Mouse (Mus musculus): ENCODE measurements around the gene Msantd3. TPM values are rescaled to one million over a fixed set of nuclear protein-coding genes. Genes with fewer than 3 reads are reported as not detected.

Gene Msantd3
- polyA plus RNA-seq, 1 experiment = 0.29 TPM

DNA sequence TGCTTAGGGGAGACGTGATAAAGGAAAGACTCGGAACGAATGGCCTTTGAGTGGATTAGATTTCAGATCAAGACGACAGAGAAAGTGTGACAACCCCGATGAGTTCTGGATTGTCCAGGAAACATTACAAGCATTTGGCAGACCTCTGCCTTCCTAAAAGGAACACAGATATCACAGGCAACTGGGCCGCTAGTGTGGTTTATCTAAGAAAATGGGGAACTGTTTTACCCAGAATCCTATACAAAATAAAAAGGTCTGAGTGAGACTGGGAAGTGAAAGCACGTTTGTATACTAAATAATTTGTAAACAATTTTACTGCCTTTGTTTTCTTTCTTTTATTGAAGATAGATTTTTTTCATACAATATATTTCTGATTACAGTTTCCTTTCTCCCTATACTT is 51.1 kb downstream of the Msantd3 start:
- TF ChIP-seq FLI1 (IDR thresholded peaks at IDR 0.05; ENCODE audit: low read length) (no peak), GATA1 (IDR thresholded peaks at IDR 0.05; ENCODE audit: borderline replicate concordance, low read length) (no peak)
- no peak overlapping the region for H3K4me3 ChIP-seq (replicated peaks)
- H3K27me3 ChIP-seq (replicated peaks) = peaks cover 11% of the 10 kb centered on the region
- no peaks in the 10 kb centered on the region; the same call in 1 of the 2 replicates for H3K4me1 ChIP-seq
- H3K9me3 ChIP-seq = peaks cover 16% of the 10 kb centered on the region
- H3K36me3 ChIP-seq (replicated peaks; ENCODE audit: low read length) = no peaks in the 10 kb centered on the region

DNA sequence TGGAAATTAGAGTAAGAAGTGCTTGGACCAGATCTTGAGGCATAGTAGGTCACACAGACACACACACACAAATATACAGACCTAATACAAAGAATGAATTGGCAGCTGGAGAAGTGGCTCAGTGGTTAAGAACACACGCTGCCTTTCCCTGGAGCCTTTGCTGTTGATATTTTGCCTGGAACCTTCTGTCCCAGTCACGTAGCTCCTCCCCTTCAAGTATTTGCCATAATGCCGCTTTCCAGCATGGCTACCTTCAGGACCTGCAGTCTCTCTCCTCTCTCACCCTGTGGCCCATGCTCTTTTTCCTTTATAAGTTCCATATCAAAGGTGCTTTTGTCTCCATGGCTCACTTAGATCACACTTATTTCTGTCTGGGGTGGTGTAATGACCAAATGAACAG is 51.7 kb downstream of the Msantd3 start:
- Histone ChIP-seq H3K27me3 (replicated peaks) (peaks cover 6% of the 10 kb centered on the region), H3K4me3 (replicated peaks) (no peak overlapping the region), H3K4me1 (no peaks in the 10 kb centered on the region), H3K9me3 (peaks cover 12% of the 10 kb centered on the region), H3K36me3 (replicated peaks; ENCODE audit: low read length) (no peaks in the 10 kb centered on the region)
- TF ChIP-seq GATA1 (IDR thresholded peaks at IDR 0.05; ENCODE audit: borderline replicate concordance, low read length) (no peak), FLI1 (IDR thresholded peaks at IDR 0.05; ENCODE audit: low read length) (no peak)

DNA sequence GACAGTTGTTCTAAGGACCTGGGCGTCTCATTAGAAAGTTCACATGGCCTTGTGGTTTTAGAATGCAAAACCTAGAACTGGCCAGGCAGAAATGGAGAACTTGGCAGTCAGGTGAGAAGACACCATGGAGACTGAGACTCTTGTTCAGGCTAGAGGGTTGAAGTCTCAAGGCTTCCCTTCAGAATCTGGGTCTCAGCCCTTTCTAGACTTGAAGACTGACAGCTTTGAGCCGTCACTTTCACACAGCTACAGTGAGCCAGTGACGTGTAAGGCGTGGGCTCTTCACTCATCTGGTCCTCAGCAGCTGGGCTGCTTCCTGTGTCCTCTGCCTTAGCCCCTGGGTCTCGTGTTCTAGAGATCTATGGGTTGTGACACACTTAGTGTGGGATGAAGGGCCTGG is 52.6 kb downstream of the Msantd3 start:
- no peaks in the 10 kb centered on the region for H3K36me3 ChIP-seq (replicated peaks; ENCODE audit: low read length)
- no peak overlapping the region for H3K4me3 ChIP-seq (replicated peaks)
- H3K27me3 ChIP-seq (replicated peaks) = no peaks in the 10 kb centered on the region
- H3K4me1 ChIP-seq = no peaks in the 10 kb centered on the region
- H3K9me3 ChIP-seq = peaks cover 9% of the 10 kb centered on the region
- TF ChIP-seq FLI1 (IDR thresholded peaks at IDR 0.05; ENCODE audit: low read length) (no peak), GATA1 (IDR thresholded peaks at IDR 0.05; ENCODE audit: borderline replicate concordance, low read length) (no peak)

DNA sequence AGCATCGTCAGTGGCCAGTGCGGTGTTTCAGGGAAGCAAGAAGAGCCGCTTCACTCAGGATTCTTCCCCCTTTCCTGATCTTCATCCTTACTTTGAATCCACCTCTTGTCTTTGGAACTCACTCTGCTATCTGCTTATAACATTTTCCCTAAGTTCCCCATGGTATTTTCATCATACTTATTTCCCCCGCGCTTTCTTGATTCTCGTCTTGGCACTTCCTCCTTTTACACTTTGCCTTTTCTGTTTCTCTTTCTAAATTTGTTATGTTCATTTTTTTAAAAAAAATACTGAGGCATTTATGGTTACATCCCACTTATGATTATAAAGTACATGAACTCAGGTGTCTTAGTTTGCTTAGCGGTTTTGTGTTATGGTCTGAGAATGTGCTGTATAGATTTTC is 53.1 kb downstream of the Msantd3 start:
- Histone ChIP-seq H3K27me3 (replicated peaks) (no peaks in the 10 kb centered on the region), H3K9me3 (peaks cover 5% of the 10 kb centered on the region; the same call in 1 of the 2 replicates), H3K4me3 (replicated peaks) (no peak overlapping the region), H3K4me1 (no peaks in the 10 kb centered on the region), H3K36me3 (replicated peaks; ENCODE audit: low read length) (no peaks in the 10 kb centered on the region)
- no peak for TF ChIP-seq GATA1 (IDR thresholded peaks at IDR 0.05; ENCODE audit: borderline replicate concordance, low read length)

DNA sequence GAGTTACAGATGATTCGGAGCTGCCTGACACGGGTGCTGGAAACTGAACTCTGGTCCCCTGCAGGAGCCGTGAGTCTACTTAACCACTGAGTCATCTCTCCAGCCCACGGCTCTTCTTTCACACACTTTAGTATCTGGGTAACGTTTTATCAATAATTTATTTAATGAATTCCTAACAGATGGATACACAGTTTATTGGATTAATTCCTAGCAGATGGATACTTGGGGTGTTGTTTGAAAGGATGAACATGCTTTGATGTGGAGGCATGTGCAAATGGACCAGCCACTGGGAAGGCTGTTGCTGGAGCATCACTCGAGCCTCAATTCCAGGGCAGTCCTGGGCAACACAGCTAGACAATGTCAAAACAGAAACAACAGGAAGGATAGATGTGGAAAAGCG is 56.4 kb downstream of the Msantd3 start:
- H3K4me1 ChIP-seq = no peaks in the 10 kb centered on the region
- H3K9me3 ChIP-seq = peaks cover 6% of the 10 kb centered on the region; the same call in 1 of the 2 replicates
- no peaks in the 10 kb centered on the region for H3K27me3 ChIP-seq (replicated peaks)
- no peaks in the 10 kb centered on the region for H3K36me3 ChIP-seq (replicated peaks; ENCODE audit: low read length)
- TF ChIP-seq GATA1 (IDR thresholded peaks at IDR 0.05; ENCODE audit: borderline replicate concordance, low read length) (no peak), FLI1 (IDR thresholded peaks at IDR 0.05; ENCODE audit: low read length) (no peak)
- no peak overlapping the region for H3K4me3 ChIP-seq (replicated peaks)

DNA sequence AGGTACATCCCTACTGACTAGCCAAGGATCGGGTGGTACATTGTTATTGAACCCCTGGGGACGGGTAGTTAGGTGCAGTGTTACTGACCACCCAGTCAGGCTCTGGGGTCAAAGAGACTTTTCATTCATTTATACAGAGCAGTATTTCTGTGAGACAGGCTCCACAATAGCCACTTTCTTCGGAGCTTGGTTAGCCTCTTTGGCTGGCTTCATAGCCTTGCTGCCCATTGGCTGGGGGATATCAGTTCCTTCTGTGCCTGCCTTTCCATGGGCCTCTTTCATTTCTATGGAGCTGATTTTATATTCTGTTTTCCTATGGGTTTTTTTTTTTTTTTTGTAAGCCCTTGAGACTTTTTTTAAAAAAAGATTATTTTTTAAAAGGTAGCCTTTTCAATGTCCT is 65.9 kb downstream of the Msantd3 start:
- Histone ChIP-seq H3K9me3 (0 out of 2 replicates have a peak, but pooled peaks cover 3% of the 10 kb centered on the region), H3K4me1 (no peaks in the 10 kb centered on the region), H3K4me3 (replicated peaks) (no peak overlapping the region), H3K36me3 (replicated peaks; ENCODE audit: low read length) (no peaks in the 10 kb centered on the region), H3K27me3 (replicated peaks) (no peaks in the 10 kb centered on the region)
- TF ChIP-seq FLI1 (IDR thresholded peaks at IDR 0.05; ENCODE audit: low read length) (no peak), GATA1 (IDR thresholded peaks at IDR 0.05; ENCODE audit: borderline replicate concordance, low read length) (no peak)

DNA sequence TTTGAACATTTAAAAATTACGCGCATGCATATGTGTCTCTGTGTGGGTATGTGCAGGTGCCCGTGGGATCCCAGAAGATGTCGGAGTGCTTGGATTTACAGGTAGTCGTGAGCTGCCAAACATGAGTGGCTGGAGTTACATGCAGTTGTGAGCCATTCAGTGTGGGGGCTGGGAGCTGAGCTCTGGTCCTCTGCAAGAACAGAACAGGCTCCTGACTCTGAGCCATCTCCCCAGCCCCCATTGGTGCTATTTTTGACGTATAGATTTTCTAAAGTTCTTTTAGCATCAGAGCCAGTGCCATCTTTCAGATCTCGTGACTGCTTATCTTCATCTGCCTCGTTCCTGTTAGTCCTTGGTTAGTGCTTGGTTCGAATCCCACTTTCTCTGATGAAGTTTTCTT is 69.8 kb downstream of the Msantd3 start:
- no peaks in the 10 kb centered on the region for H3K36me3 ChIP-seq (replicated peaks; ENCODE audit: low read length)
- H3K9me3 ChIP-seq = no peaks in the 10 kb centered on the region
- H3K4me3 ChIP-seq (replicated peaks) = no peak overlapping the region
- no peaks in the 10 kb centered on the region for H3K27me3 ChIP-seq (replicated peaks)
- no peaks in the 10 kb centered on the region for H3K4me1 ChIP-seq
- TF ChIP-seq FLI1 (IDR thresholded peaks at IDR 0.05; ENCODE audit: low read length) = no peak
- TF ChIP-seq GATA1 (IDR thresholded peaks at IDR 0.05; ENCODE audit: borderline replicate concordance, low read length) = no peak

DNA sequence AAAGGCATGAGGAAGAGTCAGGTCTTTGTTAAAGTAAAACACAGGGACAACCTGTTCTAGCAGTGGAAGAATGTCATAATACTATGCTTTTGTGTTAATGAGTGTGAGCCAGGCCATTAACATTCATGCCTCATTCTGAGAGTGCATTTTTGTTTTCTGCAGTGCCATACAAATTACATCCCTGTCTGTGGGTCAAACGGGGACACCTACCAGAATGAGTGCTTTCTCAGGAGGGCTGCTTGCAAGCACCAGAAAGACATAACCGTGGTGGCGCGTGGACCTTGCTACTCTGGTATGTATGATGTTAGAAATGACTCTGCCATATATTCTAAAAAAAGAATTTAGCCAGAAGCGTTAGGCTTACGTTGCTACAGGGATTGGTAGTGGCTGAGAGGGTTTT is 70.5 kb downstream of the Msantd3 start:
- Histone ChIP-seq H3K4me3 (replicated peaks) (no peak overlapping the region), H3K4me1 (no peaks in the 10 kb centered on the region), H3K36me3 (replicated peaks; ENCODE audit: low read length) (no peaks in the 10 kb centered on the region), H3K9me3 (no peaks in the 10 kb centered on the region), H3K27me3 (replicated peaks) (no peaks in the 10 kb centered on the region)
- TF ChIP-seq GATA1 (IDR thresholded peaks at IDR 0.05; ENCODE audit: borderline replicate concordance, low read length) (no peak), FLI1 (IDR thresholded peaks at IDR 0.05; ENCODE audit: low read length) (no peak)

Other genes starting within 250 kb of the Msantd3 start
- 0.53 and 2.2 TPM in 2 replicates for gene Tex10, start 66.5 kb upstream of the Msantd3 start, polyA plus RNA-seq (2012; ENCODE audit: insufficient read depth, low replicate concordance)
- not detected in 2 replicates for gene Tmeff1, start 45.2 kb downstream of the Msantd3 start, polyA plus RNA-seq (2012; ENCODE audit: insufficient read depth, low replicate concordance)
- not detected in 2 replicates for gene Cavin4, start 123.6 kb downstream of the Msantd3 start, polyA plus RNA-seq (2012; ENCODE audit: insufficient read depth, low replicate concordance)